Mouse (Mus musculus): ENCODE results near the gene Mcl1. TPM values are rescaled to one million over a fixed set of nuclear protein-coding genes. Genes with fewer than 3 reads are reported as not detected.
"Not testable (repeated sequence)": the region's sequence is repeated elsewhere in the genome, so short reads cannot be mapped to it uniquely, and the experiment has no call there.

Mcl1 gene
- polyA plus RNA-seq, 1 experiment from 2014 or later, result 42.1 TPM

DNA sequence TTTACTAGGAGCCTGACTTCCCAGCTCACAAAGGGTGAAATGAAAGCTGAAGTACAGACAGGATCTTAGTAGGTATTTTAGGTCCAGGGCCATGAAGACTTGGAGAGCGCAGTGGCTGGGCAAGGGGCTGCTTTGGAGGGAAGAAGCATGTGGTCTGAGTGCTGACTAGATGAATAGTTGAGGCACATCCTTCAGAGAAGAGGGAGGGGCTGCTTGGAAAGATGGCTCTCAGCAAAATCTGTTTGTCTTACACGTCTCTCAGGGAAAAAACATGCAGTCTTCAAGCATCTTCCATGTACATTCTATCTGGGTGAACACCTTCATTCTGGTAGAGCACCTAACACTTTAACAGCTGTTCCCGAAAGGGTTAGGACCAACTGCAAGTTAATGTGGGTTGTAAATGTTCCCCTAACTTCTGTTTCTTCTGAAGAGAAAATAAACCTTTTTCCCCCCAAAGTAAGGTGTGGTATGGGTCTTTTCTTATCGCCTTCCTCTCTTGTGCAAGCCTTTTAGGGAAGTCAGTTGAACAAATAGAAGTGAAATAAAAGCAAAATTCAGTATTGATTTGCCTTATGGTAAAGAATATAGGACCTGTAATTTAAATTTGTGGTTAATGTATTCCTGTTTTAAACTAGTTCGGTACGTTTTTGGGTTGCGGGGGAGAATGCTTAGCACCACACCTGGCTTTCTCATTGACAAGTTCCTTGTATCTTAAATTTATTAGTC, 4.3 kb downstream of the Mcl1 start:
- Histone ChIP-seq H3K4me1 (peaks cover 75% of the 10 kb centered on the region), H3K27me3 (ENCODE audit: poor library complexity, severe bottlenecking) (no peaks in the 10 kb centered on the region), H3K9me3 (no peaks in the 10 kb centered on the region), H3K36me3 (replicated peaks) (peaks cover 69% of the 10 kb centered on the region), H3K4me3 (peak overlapping the region; percentile 23; the same call in 1 of the 2 replicates), H3K27ac (no peak overlapping the region)
- 88% methylated on average over 7 of the region's 7 CpGs for WGBS
- no peak for DNase-seq (ENCODE audit: extremely low spot score, low spot score)

DNA sequence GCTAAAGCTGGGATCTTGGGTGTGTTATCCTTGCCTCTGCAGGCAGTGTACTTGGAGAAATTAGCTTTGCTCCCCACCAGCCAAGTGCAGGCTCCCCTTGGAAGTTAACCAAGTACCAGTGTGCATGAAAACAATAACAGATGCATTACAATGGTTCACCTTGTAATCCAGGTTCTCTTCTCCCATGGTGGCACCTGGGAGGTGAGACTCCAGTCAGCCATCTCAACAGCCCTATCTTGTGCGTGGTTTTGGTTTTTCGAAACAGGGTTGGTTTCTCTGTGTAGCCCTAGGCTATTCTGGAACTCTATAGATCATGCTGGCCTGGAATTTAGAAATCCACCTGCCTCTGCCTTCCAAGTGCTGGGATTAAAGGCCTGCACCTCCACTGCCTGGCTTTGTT, 4.9 kb downstream of the Mcl1 start:
- no peak for DNase-seq (ENCODE audit: extremely low spot score, low spot score)
- 80% methylated on average over 2 of the region's 2 CpGs for WGBS
- Histone ChIP-seq H3K9me3 (no peaks in the 10 kb centered on the region), H3K4me3 (no peak overlapping the region), H3K4me1 (peaks cover 80% of the 10 kb centered on the region), H3K27ac (no peak overlapping the region), H3K36me3 (replicated peaks) (peaks cover 75% of the 10 kb centered on the region), H3K27me3 (ENCODE audit: poor library complexity, severe bottlenecking) (no peaks in the 10 kb centered on the region)

DNA sequence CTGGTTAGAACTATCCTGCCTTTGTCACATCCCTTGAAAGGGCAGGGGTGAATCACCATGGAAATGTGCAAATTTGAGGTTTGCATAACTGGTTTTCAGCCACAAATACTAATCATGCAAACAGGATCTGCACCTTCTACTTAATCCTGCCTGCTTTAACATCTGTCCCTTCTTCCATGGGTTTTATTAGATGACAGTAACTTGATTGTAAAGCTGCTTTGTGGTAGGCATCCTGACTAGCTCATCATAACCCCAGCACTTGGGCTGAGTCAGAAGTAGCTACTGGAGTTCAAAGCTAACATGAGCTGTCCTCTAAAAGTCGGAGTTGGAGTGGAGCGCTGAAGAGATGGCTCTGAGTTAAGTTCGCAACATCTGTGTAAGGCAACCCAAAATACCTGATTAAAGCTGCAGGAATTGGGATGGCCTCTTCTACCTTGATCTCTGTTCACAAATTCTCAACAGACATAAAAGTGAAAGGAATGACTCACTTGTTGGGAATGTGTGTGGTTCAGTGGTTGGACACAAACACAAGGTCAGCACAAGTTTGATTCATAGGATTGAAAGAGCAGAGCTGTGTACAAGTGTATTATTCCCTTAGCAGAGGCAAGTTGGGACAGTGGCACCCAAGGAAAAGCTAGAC, 5.5 kb downstream of the Mcl1 start:
- WGBS, result 96% methylated on average over 3 of the region's 3 CpGs
- H3K27me3 ChIP-seq (ENCODE audit: poor library complexity, severe bottlenecking), result no peaks in the 10 kb centered on the region
- DNase-seq (ENCODE audit: extremely low spot score, low spot score), result no peak
- no peak overlapping the region for H3K27ac ChIP-seq
- peaks cover 2% of the 10 kb centered on the region; the same call in 1 of the 2 replicates for H3K9me3 ChIP-seq
- H3K4me1 ChIP-seq, result peaks cover 83% of the 10 kb centered on the region
- peaks cover 81% of the 10 kb centered on the region for H3K36me3 ChIP-seq (replicated peaks)
- no peak overlapping the region for H3K4me3 ChIP-seq

DNA sequence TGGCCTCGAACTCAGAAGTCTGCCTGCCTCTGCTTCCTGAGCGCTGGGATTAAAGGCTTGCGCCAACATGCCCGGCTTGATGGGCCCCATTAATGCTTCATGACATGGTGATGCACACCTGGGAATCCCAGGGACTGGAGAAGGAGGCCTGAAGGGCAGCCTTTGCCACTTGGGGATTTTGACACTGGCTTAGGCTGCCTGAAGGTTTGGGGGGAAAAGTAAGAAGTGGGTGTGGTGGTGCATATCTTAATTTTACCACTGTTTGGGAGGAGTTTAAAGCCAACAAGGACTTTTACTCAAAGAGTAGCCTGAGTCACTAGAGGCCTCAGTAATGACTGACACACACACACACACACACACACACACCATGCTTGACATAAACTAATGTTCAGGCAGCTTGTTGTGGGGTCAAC, 6.4 kb downstream of the Mcl1 start:
- no peak overlapping the region for H3K4me3 ChIP-seq
- H3K27me3 ChIP-seq (ENCODE audit: poor library complexity, severe bottlenecking), result no peaks in the 10 kb centered on the region
- peaks cover 88% of the 10 kb centered on the region for H3K36me3 ChIP-seq (replicated peaks)
- H3K27ac ChIP-seq, result no peak overlapping the region
- H3K4me1 ChIP-seq, result peaks cover 83% of the 10 kb centered on the region
- WGBS, result 90% methylated on average over 4 of the region's 4 CpGs
- no peak for DNase-seq (ENCODE audit: extremely low spot score, low spot score)
- peaks cover 5% of the 10 kb centered on the region; the same call in 1 of the 2 replicates for H3K9me3 ChIP-seq

DNA sequence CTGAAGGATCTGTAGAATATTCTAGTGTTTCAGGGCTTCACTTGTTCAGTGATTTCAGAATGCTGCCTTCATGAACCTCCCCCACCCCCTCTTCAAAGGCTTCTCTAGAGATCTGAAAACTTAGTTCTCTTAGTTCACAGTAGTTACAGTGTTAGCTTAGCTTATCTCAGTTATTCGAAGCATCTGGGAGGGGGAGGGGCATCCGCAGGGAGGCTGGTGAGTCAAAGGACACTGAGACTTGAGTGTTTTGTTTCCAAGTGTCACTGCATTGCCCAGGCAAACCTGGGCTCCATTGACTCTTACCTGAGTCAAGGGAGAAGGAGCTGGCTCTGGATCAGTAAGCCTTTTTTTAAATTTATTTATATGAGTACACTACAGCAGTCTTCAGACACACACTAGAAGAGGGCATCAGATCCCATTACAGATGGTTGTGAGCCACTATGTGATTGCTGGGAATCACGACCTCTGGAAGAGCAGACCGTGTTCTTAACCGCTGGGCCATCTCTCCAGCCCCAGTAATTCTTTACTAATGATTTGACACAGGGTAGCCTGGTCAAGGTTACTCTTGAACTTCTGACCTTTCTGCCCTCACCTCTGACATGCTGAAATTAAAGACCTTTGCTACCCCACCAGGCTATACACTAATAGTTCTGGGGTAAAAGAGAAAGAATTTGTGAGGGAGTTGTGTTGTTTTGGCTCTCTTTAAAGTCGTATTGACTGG, 7.7 kb downstream of the Mcl1 start:
- Histone ChIP-seq H3K27ac (no peak overlapping the region), H3K36me3 (replicated peaks) (peaks cover 85% of the 10 kb centered on the region), H3K9me3 (peaks cover 5% of the 10 kb centered on the region; the same call in 1 of the 2 replicates), H3K27me3 (ENCODE audit: poor library complexity, severe bottlenecking) (no peaks in the 10 kb centered on the region), H3K4me3 (no peak overlapping the region), H3K4me1 (peaks cover 70% of the 10 kb centered on the region)
- no peak for DNase-seq (ENCODE audit: extremely low spot score, low spot score)
- WGBS, result 65% methylated on average over 6 of the region's 6 CpGs

DNA sequence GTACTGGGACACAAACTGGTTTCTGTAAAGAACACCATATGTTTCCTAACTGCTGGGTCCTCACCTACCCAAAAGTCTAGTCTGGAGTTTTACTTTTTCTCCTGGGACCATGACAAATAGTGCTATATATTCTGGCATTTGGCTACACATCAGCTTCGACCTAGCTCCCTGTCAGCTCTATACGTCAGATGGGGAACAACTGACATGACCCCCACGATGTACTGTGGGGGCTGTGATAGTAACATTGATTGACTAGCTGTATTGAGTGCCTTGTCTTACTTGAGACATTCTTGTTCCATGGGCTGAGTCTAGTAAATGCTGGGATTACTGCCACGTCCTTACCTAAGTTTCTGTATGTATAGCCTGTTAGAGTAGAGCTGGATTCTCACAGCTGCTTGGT, 8.9 kb downstream of the Mcl1 start:
- Histone ChIP-seq H3K4me1 (peaks cover 62% of the 10 kb centered on the region), H3K9me3 (peaks cover 5% of the 10 kb centered on the region; the same call in 1 of the 2 replicates), H3K36me3 (replicated peaks) (peaks cover 77% of the 10 kb centered on the region), H3K27ac (peak overlapping the region; percentile 72), H3K27me3 (ENCODE audit: poor library complexity, severe bottlenecking) (no peaks in the 10 kb centered on the region), H3K4me3 (no peak overlapping the region)
- no peak for DNase-seq (ENCODE audit: extremely low spot score, low spot score)
- 78% methylated on average over 4 of the region's 4 CpGs for WGBS

DNA sequence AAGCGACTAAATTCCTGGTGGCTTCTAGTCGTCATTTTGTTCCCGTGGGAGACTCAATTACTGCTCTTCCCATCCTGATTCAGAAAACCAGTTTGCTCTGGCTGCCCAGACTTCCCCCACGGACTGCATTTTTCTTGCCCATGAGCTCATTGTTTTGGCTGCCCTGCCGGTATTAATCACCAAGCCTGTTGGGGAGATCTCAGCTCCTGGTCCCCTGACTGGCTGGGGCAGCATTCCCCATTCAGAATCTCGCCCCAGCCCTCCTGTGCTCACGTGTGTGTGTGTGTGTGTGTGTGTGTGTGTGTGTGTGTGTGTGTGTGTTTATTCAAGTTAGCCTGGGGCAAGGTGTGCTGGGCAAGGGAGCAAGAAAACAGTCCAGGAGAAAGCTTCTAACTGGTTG, 9.4 kb downstream of the Mcl1 start:
- H3K4me3 ChIP-seq, result no peak overlapping the region; the same call in 1 of the 2 replicates
- DNase-seq (ENCODE audit: extremely low spot score, low spot score), result no peak
- WGBS, result 51% methylated on average over 7 of the region's 7 CpGs
- no peaks in the 10 kb centered on the region for H3K27me3 ChIP-seq (ENCODE audit: poor library complexity, severe bottlenecking)
- H3K9me3 ChIP-seq, result peaks cover 5% of the 10 kb centered on the region; the same call in 1 of the 2 replicates
- peaks cover 75% of the 10 kb centered on the region for H3K36me3 ChIP-seq (replicated peaks)
- peaks cover 62% of the 10 kb centered on the region for H3K4me1 ChIP-seq
- H3K27ac ChIP-seq, result peak overlapping the region; percentile 72

DNA sequence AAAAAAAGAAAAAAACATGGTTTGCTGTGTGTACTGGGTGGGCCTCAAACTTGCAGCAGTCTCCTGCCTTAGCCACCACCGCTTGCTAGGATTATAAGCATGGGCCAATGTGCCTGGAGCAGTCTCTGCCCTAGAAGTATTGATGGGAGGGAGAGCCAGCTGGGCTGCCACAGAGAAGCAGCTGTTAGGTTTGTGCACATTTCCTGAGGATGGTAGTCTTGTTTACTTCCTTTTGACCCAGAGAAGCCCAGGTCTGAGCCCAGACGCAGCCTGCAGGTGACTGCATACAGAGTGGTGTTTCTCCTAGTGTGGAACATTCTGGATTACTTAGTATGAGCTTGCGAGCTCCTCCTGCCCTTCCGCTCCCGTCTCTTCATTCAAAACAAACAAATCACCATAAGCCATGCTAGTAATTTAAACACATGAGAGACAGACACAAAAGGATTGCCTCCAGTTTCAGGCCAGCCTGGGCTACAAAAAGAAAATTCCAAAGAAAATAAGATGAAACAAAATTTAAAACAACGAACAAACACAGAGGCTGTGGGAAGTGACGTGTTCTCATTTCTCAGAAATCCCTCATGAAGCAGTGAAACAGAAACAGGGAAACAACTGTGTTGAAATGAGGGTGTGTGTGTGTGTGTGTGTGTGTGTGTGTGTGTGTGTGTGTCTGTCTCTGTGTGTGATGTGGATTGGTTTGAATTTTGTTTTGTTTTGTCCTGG, 10.2 kb downstream of the Mcl1 start:
- Histone ChIP-seq H3K4me1 (peaks cover 62% of the 10 kb centered on the region), H3K27ac (peak overlapping the region; percentile 72)
- WGBS, result 92% methylated on average over 7 of the region's 7 CpGs

DNA sequence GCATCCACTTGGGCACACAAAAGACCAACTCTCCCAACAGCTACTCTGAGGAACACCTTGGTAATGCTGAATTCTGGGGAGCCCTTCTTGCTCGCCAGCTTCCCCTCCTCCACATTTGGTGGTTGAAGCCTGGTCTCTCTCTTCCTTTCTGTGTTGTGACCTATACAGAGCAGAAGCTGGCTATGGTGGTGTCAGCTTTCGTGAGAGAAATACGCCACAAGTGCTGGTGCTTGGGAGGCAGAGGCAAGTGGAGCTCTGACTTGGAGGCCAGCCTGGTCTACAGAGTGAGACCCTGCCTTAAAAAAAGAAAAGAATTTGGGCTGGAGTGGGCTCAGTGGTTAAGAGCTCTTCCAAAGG, 10.7 kb downstream of the Mcl1 start:
- no peak for DNase-seq (ENCODE audit: extremely low spot score, low spot score)
- peaks cover 62% of the 10 kb centered on the region for H3K4me1 ChIP-seq
- H3K9me3 ChIP-seq, result peaks cover 5% of the 10 kb centered on the region; the same call in 1 of the 2 replicates
- peaks cover 75% of the 10 kb centered on the region for H3K36me3 ChIP-seq (replicated peaks)
- no peak overlapping the region for H3K27ac ChIP-seq
- H3K4me3 ChIP-seq, result no peak overlapping the region
- WGBS, result 86% methylated on average over 3 of the region's 3 CpGs
- no peaks in the 10 kb centered on the region for H3K27me3 ChIP-seq (ENCODE audit: poor library complexity, severe bottlenecking)

More for the DNA sequence above, 10.2 kb downstream of the Mcl1 start:
- Histone ChIP-seq H3K36me3 (replicated peaks) (peaks cover 75% of the 10 kb centered on the region), H3K9me3 (peaks cover 5% of the 10 kb centered on the region; the same call in 1 of the 2 replicates), H3K4me3 (no peak overlapping the region; the same call in 1 of the 2 replicates), H3K27me3 (ENCODE audit: poor library complexity, severe bottlenecking) (no peaks in the 10 kb centered on the region)
- DNase-seq (ENCODE audit: extremely low spot score, low spot score), result no peak

DNA sequence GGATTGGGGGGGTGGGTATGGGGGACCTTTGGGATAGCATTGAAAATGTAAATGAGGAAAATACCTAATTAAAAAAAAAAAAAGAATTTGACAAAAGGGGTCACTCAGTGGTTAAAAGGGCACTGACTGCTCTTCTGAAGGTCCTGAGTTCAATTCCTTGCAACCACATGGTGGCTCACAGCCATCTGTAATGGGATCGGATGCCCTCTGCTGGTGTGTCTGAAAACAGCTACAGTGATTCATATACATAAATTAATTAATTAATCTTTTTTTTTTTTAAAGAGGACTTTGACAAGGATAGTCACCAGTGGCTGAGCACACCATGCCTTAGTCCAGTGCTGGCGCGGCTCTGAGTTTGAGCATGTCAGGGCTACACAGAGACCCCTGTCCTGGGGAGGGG, 11.8 kb downstream of the Mcl1 start:
- not testable (repeated sequence) for H3K27ac ChIP-seq; H3K9me3 ChIP-seq; H3K27me3 ChIP-seq (ENCODE audit: poor library complexity, severe bottlenecking); DNase-seq (ENCODE audit: extremely low spot score, low spot score); H3K4me3 ChIP-seq
- 96% methylated on average over 3 of the region's 3 CpGs for WGBS
- Histone ChIP-seq H3K4me1 (peaks cover 62% of the 10 kb centered on the region), H3K36me3 (replicated peaks) (peaks cover 65% of the 10 kb centered on the region)

DNA sequence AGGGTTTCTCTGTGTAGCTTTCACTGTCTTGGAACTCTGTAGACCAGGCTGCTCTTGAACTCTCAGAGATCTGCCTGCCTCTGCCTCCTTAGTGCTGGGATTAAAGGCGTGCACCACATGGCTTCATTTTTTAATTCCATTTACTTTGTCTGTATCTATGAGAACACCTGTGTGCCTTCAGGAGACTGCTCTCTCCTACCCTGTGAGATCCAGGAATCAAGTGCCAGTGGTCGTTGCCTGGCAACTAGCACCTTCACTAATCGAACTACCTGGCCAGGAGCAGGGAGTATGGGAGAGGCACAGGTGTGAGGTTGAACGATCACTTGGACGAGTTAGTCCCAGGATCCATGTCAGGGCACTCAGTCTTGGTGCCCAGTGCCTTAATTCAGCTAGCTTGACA, 12.6 kb downstream of the Mcl1 start:
- Histone ChIP-seq H3K27ac (no peak overlapping the region), H3K9me3 (peaks cover 5% of the 10 kb centered on the region; the same call in 1 of the 2 replicates), H3K4me3 (no peak overlapping the region), H3K4me1 (peaks cover 65% of the 10 kb centered on the region), H3K36me3 (replicated peaks) (peaks cover 59% of the 10 kb centered on the region), H3K27me3 (ENCODE audit: poor library complexity, severe bottlenecking) (no peaks in the 10 kb centered on the region)
- no peak for DNase-seq (ENCODE audit: extremely low spot score, low spot score)
- WGBS, result 94% methylated on average over 5 of the region's 5 CpGs

DNA sequence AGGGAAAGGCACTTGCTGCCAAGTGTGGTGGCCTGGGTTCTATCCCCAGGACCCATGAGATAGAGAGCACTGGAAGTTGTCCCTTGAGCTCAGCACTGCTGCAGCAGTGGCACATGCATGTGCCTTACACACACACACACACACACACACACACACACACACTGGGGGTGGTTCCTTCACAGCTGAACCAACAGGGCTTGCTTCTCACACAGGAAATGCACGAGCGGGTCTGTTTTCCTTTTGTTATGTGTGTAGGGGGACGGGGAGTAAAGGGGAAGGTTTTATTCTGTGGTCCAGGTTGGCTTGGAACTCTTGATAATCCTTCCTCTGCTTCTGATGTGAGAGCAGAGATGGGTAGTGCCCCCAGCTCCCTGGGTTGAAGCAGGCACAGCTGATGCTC, 13.9 kb downstream of the Mcl1 start:
- 73% methylated on average over 3 of the region's 3 CpGs for WGBS
- no peak for DNase-seq (ENCODE audit: extremely low spot score, low spot score)
- peaks cover 64% of the 10 kb centered on the region for H3K36me3 ChIP-seq (replicated peaks)
- peaks cover 5% of the 10 kb centered on the region; the same call in 1 of the 2 replicates for H3K9me3 ChIP-seq
- no peak overlapping the region for H3K4me3 ChIP-seq
- no peaks in the 10 kb centered on the region for H3K27me3 ChIP-seq (ENCODE audit: poor library complexity, severe bottlenecking)
- H3K4me1 ChIP-seq, result peaks cover 63% of the 10 kb centered on the region
- H3K27ac ChIP-seq, result 0 out of 2 replicates have a peak overlapping the region, but pooled peaks have one; percentile 78

All from forebrain, embryonic 10.5 days (tissue).